Mouse (Mus musculus) midbrain, embryonic 11.5 days (tissue): Measurements from ENCODE around the gene Ppat. TPM values are rescaled to one million over a fixed set of nuclear protein-coding genes. Genes with fewer than 3 reads are reported as not detected.
"Not testable (repeated sequence)": the region's sequence is repeated elsewhere in the genome, so short reads cannot be mapped to it uniquely, and the experiment has no call there.

Experiments used
- ATAC-seq: fragments of 200-750 bp; cut with Nextera tagmentation; 2 replicates; pipeline ENCODE4 v1.8.0; 2017; ENCODE audit warnings: moderate TSS enrichment, moderate library complexity; ENCODE audit not compliant: low FRiP score
- DNase-seq: peaks from one replicate; pipeline ENCODE4 v3.0.0; 2015; ENCODE audit warnings: low spot score; ENCODE audit errors: missing footprints
- H3K27ac ChIP-seq: fragments of 300-500 bp; sonication (generic); 2 replicates; pipeline ENCODE4 v1.5.1; 2014; ENCODE audit warnings: low read depth, low read length
- H3K27me3 ChIP-seq: fragments of 300-500 bp; sonication (generic); 2 replicates; pipeline ENCODE4 v1.6.1; 2014; ENCODE audit warnings: mild to moderate bottlenecking, low read length, moderate library complexity, mixed read lengths; ENCODE audit not compliant: control insufficient read depth, insufficient read depth
- H3K36me3 ChIP-seq: fragments of 300-500 bp; sonication (generic); 2 replicates; pipeline ENCODE4 v1.6.1; 2014; ENCODE audit warnings: mild to moderate bottlenecking, low read length, moderate library complexity, mixed read lengths; ENCODE audit not compliant: control insufficient read depth, insufficient read depth
- H3K4me1 ChIP-seq: fragments of 300-500 bp; sonication (generic); 2 replicates; pipeline ENCODE4 v1.6.1; 2014; ENCODE audit warnings: low read length; ENCODE audit not compliant: control insufficient read depth, insufficient read depth
- H3K4me2 ChIP-seq: fragments of 300-500 bp; sonication (generic); 2 replicates; pipeline ENCODE4 v1.6.1; 2014; ENCODE audit warnings: mild to moderate bottlenecking, moderate library complexity
- H3K4me3 ChIP-seq: fragments of 300-500 bp; sonication (generic); 2 replicates; pipeline ENCODE4 v1.5.1; 2014; ENCODE audit warnings: low read depth, low read length
- H3K9ac ChIP-seq: fragments of 300-500 bp; sonication (generic); 2 replicates; pipeline ENCODE4 v1.6.1; 2014; ENCODE audit warnings: low read length
- H3K9me3 ChIP-seq: fragments of 300-500 bp; sonication (generic); 2 replicates; pipeline ENCODE4 v1.6.1; 2016; ENCODE audit warnings: low read length; ENCODE audit not compliant: control insufficient read depth
- WGBS: fragments of 180-500 bp; shearing (Covaris S2); extraction: QIAGEN DNeasy Blood & Tissue Kit; methylation state at CpG from one replicate; pipeline ENCODE4 v1.1.7; 2014; 5-methylcytosine and 5-hydroxymethylcytosine counted together
- polyA plus RNA-seq: library from polyadenylated mRNA; unstranded; fragments of >200 nt; fragmentation: Nextera tagmentation; extraction: Ambion mirVana; gene quantifications from 2 replicates; pipeline ENCODE4 v1.2.1, GENCODE M21; 2014

The Ppat gene
- polyA plus RNA-seq, 1 experiment from 2014 or later: 39.6 TPM

DNA sequence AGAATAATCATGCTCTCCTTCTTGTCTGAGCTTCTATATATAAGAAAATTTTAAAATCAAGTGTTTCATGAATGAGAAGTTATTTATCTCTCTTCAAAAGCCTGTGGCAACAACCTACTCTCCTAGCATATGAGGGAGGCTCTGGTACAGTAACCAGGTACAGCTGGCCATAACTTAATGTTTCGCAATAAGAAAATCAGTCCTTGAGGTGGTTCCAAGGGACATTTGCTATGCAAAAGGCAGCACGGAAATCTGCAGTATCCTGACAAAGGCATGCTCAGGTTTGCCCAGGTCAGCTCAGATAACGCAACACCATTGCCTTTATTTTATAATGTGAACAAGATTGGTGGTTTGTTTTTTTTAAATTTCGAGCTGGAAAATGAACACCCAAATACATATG lies 9.4 kb downstream of the Ppat start:
- Histone ChIP-seq H3K4me3 (no peak overlapping the region), H3K27me3 (no peaks in the 10 kb centered on the region), H3K4me1 (no peaks in the 10 kb centered on the region), H3K9ac (no peak overlapping the region), H3K9me3 (no peaks in the 10 kb centered on the region), H3K27ac (no peak overlapping the region), H3K36me3 (peaks cover 11% of the 10 kb centered on the region), H3K4me2 (no peak overlapping the region)
- 91% methylated on average over 4 of the region's 4 CpGs for WGBS
- DNase-seq: no peak
- no peak for ATAC-seq

DNA sequence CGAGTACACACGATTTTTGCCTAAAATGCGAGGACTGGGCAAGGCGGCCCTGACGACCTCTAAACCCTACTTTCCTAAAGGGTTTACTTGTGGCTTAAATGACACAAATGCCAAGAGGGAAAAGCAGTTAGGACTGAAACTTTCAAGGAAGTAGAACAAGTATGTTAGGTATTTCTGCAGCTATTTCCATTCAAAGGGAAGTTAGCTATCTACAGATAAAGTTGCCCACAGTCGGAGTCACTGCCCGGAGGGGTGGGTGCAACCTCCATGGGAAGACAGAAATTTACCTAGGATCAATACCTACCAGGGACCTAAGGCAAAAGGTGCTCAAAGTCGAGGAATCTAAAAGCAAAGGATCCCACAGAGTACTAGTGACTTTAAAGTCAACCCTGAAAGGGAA lies 11.7 kb downstream of the Ppat start:
- ATAC-seq: no peak
- no peak for DNase-seq
- WGBS: 94% methylated on average over 8 of the region's 8 CpGs
- Histone ChIP-seq H3K4me2 (no peak overlapping the region), H3K36me3 (peaks cover 11% of the 10 kb centered on the region), H3K4me3 (no peak overlapping the region), H3K9ac (no peak overlapping the region), H3K4me1 (no peaks in the 10 kb centered on the region), H3K9me3 (no peaks in the 10 kb centered on the region), H3K27ac (no peak overlapping the region), H3K27me3 (no peaks in the 10 kb centered on the region)

DNA sequence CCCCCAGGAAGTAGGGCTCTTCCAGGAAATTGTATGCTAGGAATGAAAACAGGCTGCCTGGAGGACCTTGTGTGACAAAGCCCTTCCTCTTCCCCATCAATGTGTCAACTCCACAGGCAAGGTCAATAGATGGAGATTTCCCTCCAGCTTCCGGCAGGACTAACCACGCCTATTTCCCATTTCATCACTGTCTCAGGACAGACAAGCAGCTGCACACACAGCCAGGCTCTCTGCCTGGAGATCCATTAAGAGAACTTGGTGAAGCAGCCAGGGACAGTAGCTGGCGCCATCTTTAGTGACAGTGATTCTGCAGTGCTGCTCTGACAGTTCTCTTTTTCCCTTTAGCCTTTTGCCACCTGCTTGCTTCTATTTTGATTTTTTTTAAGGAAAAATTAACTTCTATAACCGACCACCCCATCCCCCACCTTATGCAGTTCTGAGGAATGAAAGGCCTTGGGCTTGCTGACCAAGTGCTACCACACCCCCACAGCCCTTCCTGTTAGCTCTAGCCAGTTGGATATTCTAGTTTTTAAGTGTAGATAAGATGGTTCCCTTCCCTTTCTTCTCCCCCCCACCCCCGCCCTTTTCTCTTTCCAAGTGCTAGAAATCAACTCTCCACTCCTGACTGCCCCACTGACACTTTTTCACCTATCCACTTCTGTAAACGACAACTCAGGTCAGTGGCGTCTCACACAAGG lies 22.0 kb downstream of the Ppat start:
- ATAC-seq (no peak), DNase-seq (no peak)
- H3K9ac ChIP-seq: no peak overlapping the region
- H3K4me3 ChIP-seq: no peak overlapping the region
- no peaks in the 10 kb centered on the region for H3K27me3 ChIP-seq
- H3K27ac ChIP-seq: no peak overlapping the region
- no peak overlapping the region for H3K4me2 ChIP-seq
- 84% methylated on average over 7 of the region's 7 CpGs for WGBS
- peaks cover 12% of the 10 kb centered on the region; the same call in 1 of the 2 replicates for H3K9me3 ChIP-seq
- peaks cover 20% of the 10 kb centered on the region for H3K36me3 ChIP-seq
- H3K4me1 ChIP-seq: no peaks in the 10 kb centered on the region

DNA sequence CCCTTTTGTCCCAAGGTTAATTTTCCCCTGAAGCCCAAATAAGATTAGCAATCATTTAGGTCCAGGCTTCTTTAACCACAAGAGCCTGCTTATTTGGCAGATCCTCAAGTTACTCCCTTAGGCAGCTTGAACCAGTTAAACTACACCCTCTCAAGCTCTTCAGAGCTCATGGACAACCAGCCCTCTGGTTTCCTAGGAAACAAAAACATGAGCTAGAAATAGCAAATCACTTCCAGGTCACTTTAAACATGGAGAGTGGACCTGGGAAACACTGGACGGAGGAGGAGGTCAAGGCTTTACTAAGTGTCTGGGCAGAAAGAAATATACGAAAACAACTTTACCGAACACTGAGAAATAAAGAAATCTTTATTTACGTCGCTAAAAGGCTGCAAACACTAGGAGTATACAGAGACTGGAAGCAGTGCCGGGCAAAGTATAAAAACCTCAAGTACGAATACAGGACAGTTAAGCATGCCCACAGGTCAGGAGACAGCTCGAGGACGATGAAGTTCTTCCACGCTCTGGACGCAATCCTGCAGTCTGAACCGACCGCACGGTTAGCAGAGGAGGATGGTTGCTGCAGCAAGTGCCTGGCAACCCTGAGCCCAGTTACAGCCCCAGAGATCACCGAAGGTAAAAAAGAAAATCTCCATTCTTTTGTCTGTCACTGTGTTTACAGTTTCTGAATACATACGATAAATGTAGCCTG lies 23.1 kb downstream of the Ppat start:
- no peaks in the 10 kb centered on the region for H3K4me1 ChIP-seq
- no peak overlapping the region for H3K4me3 ChIP-seq
- H3K36me3 ChIP-seq: peaks cover 20% of the 10 kb centered on the region
- H3K27ac ChIP-seq: no peak overlapping the region
- DNase-seq (no peak), ATAC-seq (no peak)
- H3K4me2 ChIP-seq: no peak overlapping the region
- WGBS: 89% methylated on average over 16 of the region's 16 CpGs
- H3K27me3 ChIP-seq: no peaks in the 10 kb centered on the region
- peaks cover 12% of the 10 kb centered on the region; the same call in 1 of the 2 replicates for H3K9me3 ChIP-seq
- no peak overlapping the region for H3K9ac ChIP-seq

DNA sequence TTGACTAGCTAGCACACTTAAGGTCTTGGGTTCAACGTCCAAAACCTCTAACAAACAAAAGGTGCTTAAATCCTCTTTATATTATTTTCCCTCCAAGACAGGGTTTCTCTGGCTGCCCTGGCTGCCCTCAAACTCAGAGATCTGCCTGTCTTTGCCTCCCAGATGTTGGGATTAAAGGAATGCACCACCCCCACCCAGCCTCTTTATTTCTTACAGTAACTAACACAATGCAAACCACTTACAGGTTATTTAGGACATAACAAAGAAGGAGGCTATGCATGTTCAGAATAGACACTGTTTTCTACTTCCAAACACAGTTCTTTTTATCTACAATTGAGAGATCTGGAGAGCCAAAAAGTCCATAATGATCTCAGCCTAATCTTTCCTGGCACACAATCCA lies 27.1 kb downstream of the Ppat start:
- Histone ChIP-seq H3K27ac (no peak overlapping the region), H3K36me3 (peaks cover 27% of the 10 kb centered on the region), H3K27me3 (no peaks in the 10 kb centered on the region), H3K9ac (no peak overlapping the region), H3K4me2 (no peak overlapping the region), H3K4me1 (no peaks in the 10 kb centered on the region), H3K9me3 (peaks cover 12% of the 10 kb centered on the region; the same call in 1 of the 2 replicates), H3K4me3 (no peak overlapping the region)
- 74% methylated on average over 1 of the region's 1 CpGs for WGBS
- ATAC-seq (no peak), DNase-seq (no peak)

DNA sequence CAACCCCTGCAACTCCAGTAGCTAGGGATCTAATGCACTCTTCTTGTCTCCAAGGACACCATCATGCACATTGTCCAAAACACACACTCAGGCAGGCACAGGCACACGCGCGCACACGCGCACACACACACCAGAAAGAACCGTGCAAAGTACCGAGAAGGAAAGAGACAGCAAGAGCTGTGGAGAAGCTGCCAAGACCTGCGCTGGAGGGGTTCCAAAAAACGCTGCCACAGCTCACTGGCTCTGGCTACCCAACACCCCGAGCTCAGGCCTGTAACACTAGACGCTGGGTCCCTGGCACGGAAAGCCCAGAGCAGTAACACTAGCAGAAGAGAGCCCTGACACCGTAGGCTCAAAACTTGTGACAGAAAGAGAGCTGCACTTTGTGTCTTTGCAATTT lies 27.9 kb downstream of the Ppat start:
- H3K4me2 ChIP-seq: no peak overlapping the region
- H3K9ac ChIP-seq: no peak overlapping the region
- DNase-seq (no peak), ATAC-seq (no peak)
- no peak overlapping the region for H3K27ac ChIP-seq
- no peak overlapping the region for H3K4me3 ChIP-seq
- H3K27me3 ChIP-seq: no peaks in the 10 kb centered on the region
- H3K9me3 ChIP-seq: peaks cover 12% of the 10 kb centered on the region; the same call in 1 of the 2 replicates
- peaks cover 27% of the 10 kb centered on the region for H3K36me3 ChIP-seq
- 94% methylated on average over 13 of the region's 13 CpGs for WGBS
- no peaks in the 10 kb centered on the region for H3K4me1 ChIP-seq

DNA sequence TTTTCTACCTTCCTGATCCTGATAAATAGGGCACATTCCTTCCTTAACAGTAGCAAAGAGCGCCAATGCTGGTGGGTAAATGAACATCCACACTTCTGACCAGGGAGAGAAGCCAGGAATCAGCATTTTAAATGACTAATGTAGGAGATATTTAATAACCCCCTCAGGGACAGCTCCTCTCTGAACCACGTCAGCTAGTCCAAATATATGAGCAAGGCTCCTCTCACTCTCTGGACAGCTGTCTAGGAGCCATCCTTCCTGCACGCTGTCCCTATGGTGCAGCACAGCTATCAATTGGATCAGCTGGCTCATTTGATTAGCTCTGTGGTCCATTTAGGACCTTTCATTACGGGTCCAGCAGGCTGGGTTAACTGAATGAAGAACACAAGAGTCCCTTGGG lies 28.5 kb downstream of the Ppat start:
- Histone ChIP-seq H3K9ac (no peak overlapping the region), H3K4me2 (no peak overlapping the region), H3K9me3 (peaks cover 12% of the 10 kb centered on the region; the same call in 1 of the 2 replicates), H3K27me3 (no peaks in the 10 kb centered on the region), H3K36me3 (peaks cover 29% of the 10 kb centered on the region), H3K27ac (no peak overlapping the region), H3K4me1 (no peaks in the 10 kb centered on the region), H3K4me3 (no peak overlapping the region)
- 93% methylated on average over 4 of the region's 4 CpGs for WGBS
- ATAC-seq (no peak), DNase-seq (no peak)

DNA sequence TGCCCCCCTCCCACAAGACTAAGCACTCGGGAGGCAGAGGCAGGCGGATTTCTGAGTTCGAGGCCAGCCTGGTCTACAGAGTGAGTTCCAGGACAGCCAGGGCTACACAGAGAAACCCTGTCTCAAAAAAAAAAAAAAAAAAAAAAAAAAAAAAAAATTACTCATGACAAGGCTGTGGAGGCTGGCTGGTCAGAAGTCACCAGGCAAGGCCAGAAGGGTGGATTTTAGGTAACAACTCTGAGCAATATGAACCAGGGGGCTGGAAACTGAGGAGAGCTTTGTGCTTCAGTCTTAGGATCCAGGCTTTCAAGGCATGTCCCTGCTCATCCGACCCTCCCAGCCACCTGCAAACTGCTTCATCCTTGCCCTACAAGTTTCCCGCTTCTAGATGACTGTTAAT lies 38.9 kb downstream of the Ppat start:
- not testable (repeated sequence) for H3K27me3 ChIP-seq, H3K36me3 ChIP-seq, H3K4me1 ChIP-seq, H3K9me3 ChIP-seq, H3K27ac ChIP-seq, H3K4me2 ChIP-seq, DNase-seq, ATAC-seq, H3K9ac ChIP-seq, H3K4me3 ChIP-seq
- WGBS: 94% methylated on average over 5 of the region's 5 CpGs

DNA sequence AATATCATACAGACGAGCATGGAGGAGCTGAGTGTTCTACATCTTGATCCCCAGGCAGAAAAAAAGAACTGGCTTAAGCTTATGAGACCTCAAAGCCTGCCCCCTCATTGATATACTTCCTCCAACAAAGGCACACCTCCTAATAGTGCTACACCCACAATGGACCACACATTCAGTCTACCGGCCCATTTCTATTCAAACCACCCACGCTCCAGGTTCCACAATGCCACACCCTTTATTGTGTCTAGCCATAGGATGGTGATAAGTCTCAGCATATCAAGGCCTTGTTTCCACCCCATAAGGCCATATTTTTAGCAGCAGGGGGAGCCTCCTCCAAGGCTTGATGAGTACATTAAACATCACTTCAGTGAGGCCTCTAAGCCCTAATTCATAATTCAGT lies 40.6 kb downstream of the Ppat start:
- H3K4me1 ChIP-seq: peaks cover 5% of the 10 kb centered on the region
- ATAC-seq (no peak), DNase-seq (no peak)
- H3K27me3 ChIP-seq: no peaks in the 10 kb centered on the region
- H3K9me3 ChIP-seq: no peaks in the 10 kb centered on the region
- 87% methylated on average over 3 of the region's 3 CpGs for WGBS
- no peak overlapping the region for H3K4me2 ChIP-seq
- H3K4me3 ChIP-seq: no peak overlapping the region
- H3K36me3 ChIP-seq: no peaks in the 10 kb centered on the region
- H3K27ac ChIP-seq: no peak overlapping the region
- H3K9ac ChIP-seq: no peak overlapping the region
